Mouse (Mus musculus): ENCODE data around the gene Vmn1r148. TPM values are rescaled to one million over a fixed set of nuclear protein-coding genes. Genes with fewer than 3 reads are reported as not detected.

Vmn1r148 gene
- total RNA-seq (2023): not detected

DNA sequence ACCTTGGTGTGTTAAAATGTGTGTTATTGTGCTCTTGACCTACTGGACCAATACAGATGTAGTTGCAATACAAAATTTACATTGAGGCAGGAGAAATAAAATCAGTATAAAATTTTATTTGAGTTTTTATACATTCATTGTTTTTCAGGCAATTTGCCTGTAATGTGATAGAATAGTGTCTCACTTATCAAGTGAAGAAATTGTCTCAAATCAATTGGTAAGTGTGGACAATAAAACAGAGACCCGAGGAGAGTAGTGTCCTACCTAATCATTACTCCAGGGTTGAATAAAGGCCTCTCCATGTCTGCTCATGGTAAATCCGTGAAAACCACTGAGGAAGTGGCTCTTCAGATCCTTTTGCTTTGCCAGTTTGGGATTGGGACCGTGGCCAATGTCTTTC is at the start of gene Vmn1r148:
Vmn1r148 (plus strand) TSS at position 301 of the 400 bp plus-strand sequence.

GRCm38 (mm10) chr7:22370939-22371338 is 42.4 kb upstream of the Vmn1r148 start, which contains the start of gene Gm8660:
Gm8660 (minus strand) TSS chr7:22371039.

DNA sequence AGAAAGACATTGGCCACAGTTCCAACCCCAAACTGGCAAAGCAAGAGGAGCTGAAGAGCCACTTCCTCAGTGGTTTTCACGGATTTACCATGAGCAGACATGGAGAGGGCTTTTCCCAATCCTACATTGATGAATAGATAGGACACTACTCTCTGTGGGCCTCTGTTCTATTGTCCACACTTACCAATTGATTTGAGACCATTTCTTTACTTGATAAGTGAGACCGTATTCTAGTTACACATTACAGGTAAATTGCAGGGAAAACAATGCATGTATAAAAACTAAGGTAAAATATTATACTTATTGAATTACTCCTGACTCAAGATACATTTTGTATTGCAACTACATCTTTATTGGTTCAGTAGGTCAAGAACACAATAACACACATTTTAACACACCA is 24.7 kb downstream of the Vmn1r148 start, which contains the start of gene Vmn1r149:
Vmn1r149 (minus strand) TSS at position 101 of the 400 bp plus-strand sequence.

GRCm38 (mm10) chr7:22463975-22464374 is 50.6 kb downstream of the Vmn1r148 start, which contains the start of gene Gm10665:
Gm10665 (minus strand) TSS chr7:22464075.

Other genes starting within 250 kb of the Vmn1r148 start
- not detected for gene Vmn1r142, start 249.5 kb upstream of the Vmn1r148 start, total RNA-seq (2023)
- gene Vmn1r143, start 224.2 kb upstream of the Vmn1r148 start, total RNA-seq (2023): not detected
- gene Gm8653, start 212.3 kb upstream of the Vmn1r148 start, total RNA-seq (2023): not detected
- gene Gm8453, start 184.1 kb upstream of the Vmn1r148 start, total RNA-seq (2023): not detected
- gene Gm4187, start 83.9 kb upstream of the Vmn1r148 start, total RNA-seq (2023): not detected
- gene Gm8660, start 42.5 kb upstream of the Vmn1r148 start, total RNA-seq (2023): not detected
- not detected for gene Vmn1r149, start 24.6 kb downstream of the Vmn1r148 start, total RNA-seq (2023)
- gene Gm10665, start 50.5 kb downstream of the Vmn1r148 start, total RNA-seq (2023): not detected
- not detected for gene Vmn1r151, start 86.1 kb downstream of the Vmn1r148 start, total RNA-seq (2023)
- gene Vmn1r152, start 109.4 kb downstream of the Vmn1r148 start, total RNA-seq (2023): not detected
- not detected for gene Gm8677, start 121.3 kb downstream of the Vmn1r148 start, total RNA-seq (2023)
- gene Gm4201, start 151.8 kb downstream of the Vmn1r148 start, total RNA-seq (2023): not detected
- not detected for gene Gm4565, start 174.5 kb downstream of the Vmn1r148 start, total RNA-seq (2023)
- not detected for gene Vmn1r155, start 244.4 kb downstream of the Vmn1r148 start, total RNA-seq (2023)

Data from CD4-positive naive resting alpha-beta T cell, adult 76 days (primary cell).